Comparison of ENCODE assay signal across 8 mouse cellular contexts in the genomic region with DNA sequence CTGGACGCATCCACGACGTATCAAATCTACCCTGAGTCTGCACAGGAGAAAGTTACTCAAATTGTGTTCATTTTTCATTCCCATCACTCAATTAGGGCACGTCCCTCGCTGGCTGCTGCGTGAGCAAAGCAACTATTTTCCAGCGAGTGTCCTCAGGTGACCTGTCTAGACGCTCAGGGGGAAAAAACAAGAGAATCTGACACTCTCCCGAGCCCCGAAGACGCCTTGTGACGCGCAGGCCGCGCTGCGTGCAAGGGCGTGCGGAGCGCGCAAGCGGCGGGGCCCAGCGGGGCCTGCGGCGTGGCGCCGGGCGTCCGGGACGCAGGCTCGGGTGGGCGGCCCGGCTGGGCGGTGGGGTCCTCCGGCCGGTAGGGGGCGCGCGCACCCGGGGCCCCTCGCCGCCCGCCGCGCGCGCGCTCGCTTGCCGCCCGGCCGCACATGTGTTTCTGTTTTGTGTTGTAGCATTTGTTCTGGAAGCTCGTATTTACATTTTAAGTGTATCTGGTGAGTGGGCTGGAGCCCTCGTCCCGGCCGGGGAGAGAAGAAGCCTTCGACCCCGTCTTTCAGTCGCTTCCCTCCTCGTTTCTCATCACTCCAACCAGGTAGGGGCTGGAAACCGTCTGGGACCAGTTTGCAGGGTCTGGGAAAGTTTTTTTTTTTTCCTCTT. TPM values are rescaled to one million over a fixed set of nuclear protein-coding genes. Genes with fewer than 3 reads are reported as not detected.
A peak's percentile ranks its signal among the peaks of the same experiment; 100 is the strongest.
DNase-seq lines count a peak whose midpoint lies in the region; ATAC-seq and TF ChIP-seq lines count a peak whose summit lies in the region.

No protein-coding gene starts in this region.

- 1% methylated on average over 61 of the region's 61 CpGs for WGBS in bone marrow, adult 2 months
- WGBS in heart, embryonic 11.5 days (ENCODE audit: insufficient replicate concordance): under 1% methylated on average over 61 of the region's 61 CpGs
- under 1% methylated on average over 61 of the region's 61 CpGs for WGBS in kidney, embryonic 16.5 days
- WGBS in liver, embryonic 12.5 days (ENCODE audit: insufficient replicate concordance): under 1% methylated on average over 61 of the region's 61 CpGs

- 0 out of 2 replicates have a peak, but pooled peaks cover 1% of the 10 kb centered on the region for H3K36me3 ChIP-seq in heart, embryonic 11.5 days (ENCODE audit: control insufficient read depth, insufficient read depth, low read length)
- H3K36me3 ChIP-seq in kidney, embryonic 16.5 days (ENCODE audit: insufficient read depth, low read length): peaks cover 7% of the 10 kb centered on the region; the same call in 1 of the 2 replicates
- H3K36me3 ChIP-seq in liver, embryonic 12.5 days: peaks cover 29% of the 10 kb centered on the region
- no peaks in the 10 kb centered on the region for H3K36me3 ChIP-seq in myocyte (ENCODE audit: control insufficient read depth, insufficient read depth)

- H3K27me3 ChIP-seq in heart, embryonic 11.5 days (ENCODE audit: control insufficient read depth, insufficient read depth, low read length): peaks cover 15% of the 10 kb centered on the region
- peaks cover 10% of the 10 kb centered on the region; the same call in 1 of the 2 replicates for H3K27me3 ChIP-seq in kidney, embryonic 16.5 days (ENCODE audit: insufficient read depth, low read length)
- no peaks in the 10 kb centered on the region for H3K27me3 ChIP-seq in liver, embryonic 12.5 days (replicated peaks)
- no peaks in the 10 kb centered on the region for H3K27me3 ChIP-seq in myocyte (ENCODE audit: control insufficient read depth, insufficient read depth, insufficient read length)

- peak overlapping the region; percentile 96 for H3K9ac ChIP-seq in heart, embryonic 11.5 days (ENCODE audit: low read depth, low read length)
- peak overlapping the region; percentile 97 for H3K9ac ChIP-seq in kidney, embryonic 16.5 days (replicated peaks; ENCODE audit: low read length)
- peak overlapping the region; percentile 94 for H3K9ac ChIP-seq in liver, embryonic 12.5 days

- H3K79me2 ChIP-seq in myocyte (ENCODE audit: control insufficient read depth, insufficient read depth): peaks cover 34% of the 10 kb centered on the region

- peak overlapping the region; percentile 94 for H3K27ac ChIP-seq in bone marrow, adult 2 months (ENCODE audit: control insufficient read depth, insufficient read depth, low read depth, low read length, poor library complexity)
- H3K27ac ChIP-seq in heart, embryonic 11.5 days (ENCODE audit: low read depth, low read length): peak overlapping the region; percentile 98
- H3K27ac ChIP-seq in kidney, embryonic 16.5 days (ENCODE audit: low read length): peak overlapping the region; percentile 96
- H3K27ac ChIP-seq in liver, embryonic 12.5 days: peak overlapping the region; percentile 99

- peak overlapping the region; percentile 77 for H3K4me3 ChIP-seq in bone marrow, adult 2 months (replicated peaks; ENCODE audit: control insufficient read depth, low read depth, low read length)
- peak overlapping the region; percentile 96 for H3K4me3 ChIP-seq in heart, embryonic 11.5 days (ENCODE audit: low read depth, low read length)
- peak overlapping the region; percentile 91 for H3K4me3 ChIP-seq in kidney, embryonic 16.5 days (ENCODE audit: low read length)
- H3K4me3 ChIP-seq in liver, embryonic 12.5 days: peak overlapping the region; percentile 92
- H3K4me3 ChIP-seq in myocyte: peak overlapping the region; percentile 51

- no peaks in the 10 kb centered on the region; the same call in none of the 2 replicates for H3K4me1 ChIP-seq in bone marrow, adult 2 months (ENCODE audit: control insufficient read depth, insufficient read depth, low read length)
- H3K4me1 ChIP-seq in heart, embryonic 11.5 days (ENCODE audit: control insufficient read depth, insufficient read depth, low read length): peaks cover 31% of the 10 kb centered on the region
- peaks cover 45% of the 10 kb centered on the region for H3K4me1 ChIP-seq in kidney, embryonic 16.5 days (ENCODE audit: insufficient read depth, low read length)
- peaks cover 69% of the 10 kb centered on the region for H3K4me1 ChIP-seq in liver, embryonic 12.5 days

- peak overlapping the region; percentile 84 for H3ac ChIP-seq in myocyte (ENCODE audit: control insufficient read depth, insufficient read length)

- DNase-seq in B cell, adult 2 months: peak; percentile 89 to 92
- peak; percentile 80 to 81 for DNase-seq in spleen, postnatal 36 days (ENCODE audit: low spot score in 2 of 2)

- peak; percentile 50; the same call in 1 of the 2 replicates for TF ChIP-seq POLR2A in bone marrow, adult 2 months (IDR thresholded peaks at IDR 0.05; ENCODE audit: borderline replicate concordance, control insufficient read depth, low read depth, low read length)
- peak; percentile 71 for TF ChIP-seq POLR2A in myocyte (IDR thresholded peaks at IDR 0.05; ENCODE audit: insufficient read length, low read depth)

- ATAC-seq in erythroblast, adult 5-6 weeks (replicated peaks; ENCODE audit: low FRiP score, poor library complexity, severe bottlenecking): peak; percentile 63
- ATAC-seq in heart, embryonic 11.5 days (replicated peaks; ENCODE audit: insufficient number of reproducible peaks, low FRiP score, low TSS enrichment): peak; percentile 62; the same call in 1 of the 2 replicates
- ATAC-seq in kidney, embryonic 16.5 days (ENCODE audit: low FRiP score, low TSS enrichment): peak; percentile 73; the same call in 1 of the 2 replicates
- ATAC-seq in liver, embryonic 12.5 days: peak; percentile 76

- H3K9me3 ChIP-seq in heart, embryonic 11.5 days (replicated peaks; ENCODE audit: control insufficient read depth, low read length): no peaks in the 10 kb centered on the region
- no peaks in the 10 kb centered on the region for H3K9me3 ChIP-seq in kidney, embryonic 16.5 days (ENCODE audit: low read length)
- no peaks in the 10 kb centered on the region for H3K9me3 ChIP-seq in liver, embryonic 12.5 days (replicated peaks)

- H3K4me2 ChIP-seq in heart, embryonic 11.5 days: peak overlapping the region; percentile 75
- peak overlapping the region; percentile 87 for H3K4me2 ChIP-seq in kidney, embryonic 16.5 days (replicated peaks; ENCODE audit: low read depth, low read length)
- H3K4me2 ChIP-seq in liver, embryonic 12.5 days: peak overlapping the region; percentile 80
- peak overlapping the region; percentile 83 for H3K4me2 ChIP-seq in myocyte (ENCODE audit: low read depth)

- peak; percentile 34; the same call in 1 of the 2 replicates for TF ChIP-seq CTCF in bone marrow, adult 2 months (IDR thresholded peaks at IDR 0.05; ENCODE audit: control insufficient read depth, insufficient read depth, low read length)

TF ChIP-seq in myocyte, 11 proteins besides CTCF, POLR2A, EP300 and RAD21:
- TF ChIP-seq MYOG (IDR thresholded peaks at IDR 0.05; ENCODE audit: control insufficient read depth in 1 of 3, insufficient read depth in 1 of 3, insufficient read length in 2 of 3, low read depth in 2 of 3): peak in 1 of 3 experiments; percentile 21
- no peak for TF ChIP-seq MYOD1 (IDR thresholded peaks at IDR 0.05; ENCODE audit: control insufficient read depth in 1 of 3, insufficient read length in 2 of 3, low read depth in 2 of 3)
- no peak for TF ChIP-seq USF1 (IDR thresholded peaks at IDR 0.05; ENCODE audit: low read depth)
- TF ChIP-seq POLR2AphosphoS2 (IDR thresholded peaks at IDR 0.05; ENCODE audit: insufficient read length, low read depth): peak; percentile 56

RNA-seq across cellular contexts. Expression of gene Rcc2, which starts 0.8 kb away (rescaled TPM):
- 92.8 and 105 TPM in 2 replicates for polyA plus RNA-seq in bone marrow, adult 2 months (2011; ENCODE audit: insufficient read depth, insufficient read length, low replicate concordance, missing spikeins)
- total RNA-seq in erythroblast, adult 5-6 weeks (2015; ENCODE audit: low replicate concordance): 10.6 and 17.8 TPM in 2 replicates
- total RNA-seq in erythroblast, adult 5-6 weeks (2017; ENCODE audit: low replicate concordance): 21.0 and 24.1 TPM in 2 replicates
- 23.3 and 24.6 TPM in 2 replicates for polyA plus RNA-seq in heart, embryonic 11.5 days (2014; fragmentation: Nextera tagmentation; extraction: Ambion mirVana)
- 19.5 and 21.0 TPM in 2 replicates for polyA plus RNA-seq in kidney, embryonic 16.5 days (2015; fragmentation: Nextera tagmentation; extraction: Ambion mirVana)
- 100 and 102 TPM in 2 replicates for polyA plus RNA-seq in liver, embryonic 12.5 days (2016; fragmentation: Nextera tagmentation; extraction: Ambion mirVana)
- 167 TPM for polyA plus RNA-seq in myocyte (2012; fragmentation: generic; extraction: Trizol)

RNA-seq across cellular contexts. Expression of gene Arhgef10l, which starts 35.4 kb away (rescaled TPM):
- polyA plus RNA-seq in bone marrow, adult 2 months (2011; ENCODE audit: insufficient read depth, insufficient read length, low replicate concordance, missing spikeins): 7.0 and 11.0 TPM in 2 replicates
- 1.5 and 7.3 TPM in 2 replicates for total RNA-seq in erythroblast, adult 5-6 weeks (2015; ENCODE audit: low replicate concordance)
- total RNA-seq in erythroblast, adult 5-6 weeks (2017; ENCODE audit: low replicate concordance): 2.6 and 4.5 TPM in 2 replicates
- 9.7 and 12.9 TPM in 2 replicates for polyA plus RNA-seq in heart, embryonic 11.5 days (2014; fragmentation: Nextera tagmentation; extraction: Ambion mirVana)
- polyA plus RNA-seq in kidney, embryonic 16.5 days (2015; fragmentation: Nextera tagmentation; extraction: Ambion mirVana): 25.4 and 27.7 TPM in 2 replicates
- polyA plus RNA-seq in liver, embryonic 12.5 days (2016; fragmentation: Nextera tagmentation; extraction: Ambion mirVana): 3.5 and 3.7 TPM in 2 replicates
- polyA plus RNA-seq in myocyte (2012; fragmentation: generic; extraction: Trizol): 34.7 TPM

RNA-seq across cellular contexts. Expression of gene Padi6, which starts 41.3 kb away (rescaled TPM):
- polyA plus RNA-seq in bone marrow, adult 2 months (2011; ENCODE audit: insufficient read depth, insufficient read length, low replicate concordance, missing spikeins): not detected in 2 replicates
- total RNA-seq in erythroblast, adult 5-6 weeks (2015; ENCODE audit: low replicate concordance): not detected in 2 replicates
- total RNA-seq in erythroblast, adult 5-6 weeks (2017; ENCODE audit: low replicate concordance): not detected in 2 replicates
- polyA plus RNA-seq in heart, embryonic 11.5 days (2014; fragmentation: Nextera tagmentation; extraction: Ambion mirVana): not detected in 2 replicates
- not detected in 2 replicates for polyA plus RNA-seq in kidney, embryonic 16.5 days (2015; fragmentation: Nextera tagmentation; extraction: Ambion mirVana)
- polyA plus RNA-seq in liver, embryonic 12.5 days (2016; fragmentation: Nextera tagmentation; extraction: Ambion mirVana): not detected in 2 replicates
- polyA plus RNA-seq in myocyte (2012; fragmentation: generic; extraction: Trizol): 0.20 TPM

Comparison
In these comparisons a context has a peak if more than half of its experiments do, and no peak if none do; other contexts are left out.
1. Peak in every context shown above with its lines: DNase-seq, ATAC-seq, H3K4me3 ChIP-seq and H3K27ac ChIP-seq.